Mouse (Mus musculus) heart, postnatal 14 days (tissue): Measurements from ENCODE around the gene Sgcb. TPM values are rescaled to one million over a fixed set of nuclear protein-coding genes. Genes with fewer than 3 reads are reported as not detected.

ENCODE experiments used
- DNase-seq, 2 experiments: peaks; one replicate each; pipeline ENCODE4 v3.0.0; 2021 to 2022
- intact Hi-C: fragments of 180-260 bp; cut with DNase I; formaldehyde crosslinking; loops from one replicate; pipeline ENCODE4 v1.15.1; 2025
- long read RNA-seq, 2 experiments: library from polyadenylated mRNA; stranded (forward); transcript quantifications; one replicate each; pipeline ENCODE4 v2.0.0; 2021
- total RNA-seq, 2 experiments: library from RNA; stranded (reverse); gene quantifications; 2 replicates each; pipeline ENCODE4 v1.2.3; 2021

The Sgcb gene
- 10 to 100 TPM; 78.5 to 84.3 TPM for total RNA-seq
- long read RNA-seq, experiment 1, transcript Sgcb-201 (6 exons, 3,786 nt): major isoform, 149 of 169 reads
- long read RNA-seq, experiment 1, partial matches to known transcripts: 10 of 169 reads
- long read RNA-seq, experiment 1, other reads (novel, unspliced or antisense): 10 of 169 reads
- long read RNA-seq, experiment 2, transcript Sgcb-201 (6 exons, 3,786 nt): major isoform, 139 of 158 reads
- long read RNA-seq, experiment 2, partial matches to known transcripts: 5 of 158 reads
- long read RNA-seq, experiment 2, other reads (novel, unspliced or antisense): 14 of 158 reads

- intact Hi-C loops: no loop called here
- peak; percentile 90 to 93 for DNase-seq
These were observed at the start of gene Sgcb for GRCm38 (mm10) chr5:73647261-73647900. Sgcb (minus strand) TSS chr5:73647790.

GRCm38 (mm10) chr5:73694254-73695015 lies 46.8 kb upstream of the Sgcb start:
- intact Hi-C loops: no loop called here
- DNase-seq: no peak

GRCm38 (mm10) chr5:73693778-73694177 lies 46.2 kb upstream of the Sgcb start:
- DNase-seq: no peak
- intact Hi-C loops: no loop called here

- intact Hi-C loops: no loop called here
- DNase-seq: no peak
These were observed 44.3 kb upstream of the Sgcb start for GRCm38 (mm10) chr5:73691723-73692520.

GRCm38 (mm10) chr5:73690146-73690545 lies 42.6 kb upstream of the Sgcb start:
- peak; percentile 25 to 38 for DNase-seq
- intact Hi-C loops: no loop called here

GRCm38 (mm10) chr5:73688576-73688975 lies 41.0 kb upstream of the Sgcb start:
- intact Hi-C loops: loop anchor here (5.0 to 10.0 kb wide), 4 partner anchors 164 to 1469 kb away; no protein-coding TSS in a partner anchor
- DNase-seq: no peak

GRCm38 (mm10) chr5:73686149-73686548 lies 38.6 kb upstream of the Sgcb start:
- intact Hi-C loops: loop anchor here (2.0 to 10.0 kb wide), 5 partner anchors 166 to 1471 kb away; no protein-coding TSS in a partner anchor
- peak; percentile 19 to 48 for DNase-seq

GRCm38 (mm10) chr5:73683706-73684409 lies 36.3 kb upstream of the Sgcb start:
- intact Hi-C loops: loop anchor here (10.0 kb wide), 2 partner anchors 311 to 751 kb away; no protein-coding TSS in a partner anchor
- DNase-seq: no peak

GRCm38 (mm10) chr5:73683221-73683620 lies 35.6 kb upstream of the Sgcb start:
- DNase-seq: no peak
- intact Hi-C loops: loop anchor here (10.0 kb wide), 2 partner anchors 312 to 752 kb away; no protein-coding TSS in a partner anchor

GRCm38 (mm10) chr5:73676626-73677025 lies 29.0 kb upstream of the Sgcb start:
- no peak for DNase-seq
- intact Hi-C loops: no loop called here

- intact Hi-C loops: no loop called here
- no peak for DNase-seq
These were observed 28.0 kb upstream of the Sgcb start for GRCm38 (mm10) chr5:73675604-73676003.

- DNase-seq: no peak
- intact Hi-C loops: loop anchor here (10.0 kb wide), 1 partner anchor 705 kb away; no protein-coding TSS in a partner anchor
These were observed 21.8 kb upstream of the Sgcb start for GRCm38 (mm10) chr5:73669386-73669785.

GRCm38 (mm10) chr5:73667877-73668276 lies 20.3 kb upstream of the Sgcb start:
- DNase-seq: no peak
- intact Hi-C loops: loop anchor here (10.0 kb wide), 1 partner anchor 707 kb away; no protein-coding TSS in a partner anchor

- intact Hi-C loops: loop anchor here (10.0 kb wide), 1 partner anchor 708 kb away; no protein-coding TSS in a partner anchor
These were observed 19.1 kb upstream of the Sgcb start for GRCm38 (mm10) chr5:73666695-73667094.

GRCm38 (mm10) chr5:73651855-73652201 lies 4.2 kb upstream of the Sgcb start:
- intact Hi-C loops: no loop called here
- peak in 1 of 2 experiments; percentile 14 for DNase-seq

More at GRCm38 (mm10) chr5:73666695-73667094, 19.1 kb upstream of the Sgcb start:
- DNase-seq: no peak

GRCm38 (mm10) chr5:73651061-73651854 lies 3.7 kb upstream of the Sgcb start, which contains the start of gene Spata18:
Spata18 (plus strand) TSS chr5:73651379.
- intact Hi-C loops: no loop called here
- peak; percentile 45 to 49 for DNase-seq

GRCm38 (mm10) chr5:73650365-73650964 lies 2.9 kb upstream of the Sgcb start:
- peak in 1 of 2 experiments; percentile 24 for DNase-seq
- intact Hi-C loops: no loop called here

- peak in 1 of 2 experiments; percentile 48 for DNase-seq
- intact Hi-C loops: no loop called here
These were observed 5.5 kb downstream of the Sgcb start for GRCm38 (mm10) chr5:73642091-73642490.
